Comparison of ENCODE assay signal across 11 mouse cellular contexts in the genomic region with DNA sequence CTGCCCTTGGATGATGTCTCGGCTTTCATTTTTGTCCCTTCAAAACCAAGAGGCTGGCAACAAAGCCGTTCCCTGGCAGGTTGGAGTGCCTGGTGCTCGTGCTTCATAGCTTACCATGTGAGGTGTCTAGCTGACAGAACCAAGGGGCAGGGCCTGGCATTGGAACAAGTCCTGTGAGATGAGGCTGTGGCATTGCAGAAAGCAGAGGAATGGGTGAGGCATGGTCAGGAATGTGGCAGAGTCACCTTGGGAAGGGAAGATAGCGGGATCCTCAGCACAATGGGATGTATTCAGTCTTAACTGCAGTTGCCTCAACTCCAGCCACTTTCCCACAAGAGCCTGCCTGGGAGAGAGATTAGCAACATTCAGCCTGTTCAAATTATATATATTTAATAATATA.
"Had no signal": no experiment of that assay in that cellular context is flagged by ENCODE, and none has a peak within 500 bp of the region (broad histone marks: within the 10 kb centered on the region; RNA-seq: fewer than 3 reads in every experiment).

No protein-coding gene starts in this region.

- H3K9me3 ChIP-seq: kidney, embryonic 15.5 days; limb, embryonic 10.5 days; liver, embryonic 15.5 days had no signal

- H3K4me3 ChIP-seq: kidney, embryonic 15.5 days; limb, embryonic 10.5 days; liver, embryonic 15.5 days; midbrain, embryonic 13.5 days had no signal

- DNase-seq: kidney, postnatal 14 days; lung, adult 2 months; lung, postnatal 36 days; thymus, adult 18-20 months; thymus, postnatal 14 days had no signal

- H3K4me2 ChIP-seq: kidney, embryonic 15.5 days; liver, embryonic 11.5 days; liver, embryonic 15.5 days; midbrain, embryonic 13.5 days had no signal

- H3K4me1 ChIP-seq: limb, embryonic 10.5 days; liver, embryonic 15.5 days; midbrain, embryonic 13.5 days had no signal

- ATAC-seq: lung, postnatal 0 days; midbrain, embryonic 13.5 days had no signal

- H3K36me3 ChIP-seq: kidney, embryonic 15.5 days; limb, embryonic 10.5 days; liver, embryonic 15.5 days; midbrain, embryonic 13.5 days had no signal

- H3K27me3 ChIP-seq: kidney, embryonic 15.5 days; liver, embryonic 15.5 days; midbrain, embryonic 13.5 days had no signal

- H3K9ac ChIP-seq: kidney, embryonic 15.5 days; liver, embryonic 15.5 days; midbrain, embryonic 13.5 days had no signal

- H3K27ac ChIP-seq: kidney, embryonic 15.5 days; limb, embryonic 10.5 days; liver, embryonic 15.5 days; midbrain, embryonic 13.5 days had no signal
